Mouse (Mus musculus) regulatory T cell (primary cell): Measurements from ENCODE around the gene Smg5.
"Not testable (repeated sequence)": the region's sequence is repeated elsewhere in the genome, so short reads cannot be mapped to it uniquely, and the experiment has no call there.

Source experiments
- in situ Hi-C: fragments of 300-600 bp; cut with MboI, MseI; formaldehyde crosslinking; loops from one replicate; pipeline ENCODE4 v1.15.1; 2025; ENCODE audit warnings: high pct_unique_total_duplicates

Gene Smg5

DNA sequence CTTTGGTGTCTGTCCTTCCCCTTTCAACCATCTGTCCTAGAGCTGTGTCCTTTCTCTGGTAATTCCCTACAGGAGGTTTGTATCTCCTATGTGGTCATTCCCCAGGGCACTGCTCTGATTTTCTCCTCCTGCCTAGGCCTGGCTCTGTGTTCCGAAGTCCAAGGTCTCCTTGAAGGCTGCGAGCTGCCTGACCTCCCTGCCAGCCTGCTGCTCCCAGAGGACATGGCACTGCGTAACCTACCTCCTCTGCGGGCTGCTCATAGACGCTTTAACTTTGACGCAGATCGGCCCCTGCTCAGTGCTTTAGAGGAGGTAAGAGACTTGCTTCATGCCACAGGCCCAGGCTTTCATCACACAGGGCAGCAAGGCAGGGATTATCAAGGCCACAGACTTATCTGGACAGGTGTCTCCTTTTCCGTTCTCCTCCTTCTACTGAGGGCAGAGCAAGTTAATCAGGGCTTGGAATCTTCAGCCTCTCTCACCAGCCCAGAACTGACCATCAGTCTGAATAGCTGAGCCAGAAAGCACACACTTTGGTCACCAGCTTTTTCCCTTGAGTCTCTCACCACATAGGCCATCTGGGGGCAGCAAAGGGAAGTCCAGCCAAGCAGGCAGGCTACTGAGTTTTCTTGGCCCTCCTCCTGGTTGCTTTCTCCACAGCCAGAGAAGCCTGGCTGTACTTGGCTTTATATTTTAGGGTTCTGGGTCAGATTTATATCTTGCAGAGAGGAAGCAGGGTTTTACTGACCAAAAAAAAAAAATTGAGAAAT is 18.5 kb downstream of the Smg5 start:
- in situ Hi-C loops: loop anchor here (5.0 kb wide), 1 partner anchor 42 kb away; no protein-coding TSS in a partner anchor

DNA sequence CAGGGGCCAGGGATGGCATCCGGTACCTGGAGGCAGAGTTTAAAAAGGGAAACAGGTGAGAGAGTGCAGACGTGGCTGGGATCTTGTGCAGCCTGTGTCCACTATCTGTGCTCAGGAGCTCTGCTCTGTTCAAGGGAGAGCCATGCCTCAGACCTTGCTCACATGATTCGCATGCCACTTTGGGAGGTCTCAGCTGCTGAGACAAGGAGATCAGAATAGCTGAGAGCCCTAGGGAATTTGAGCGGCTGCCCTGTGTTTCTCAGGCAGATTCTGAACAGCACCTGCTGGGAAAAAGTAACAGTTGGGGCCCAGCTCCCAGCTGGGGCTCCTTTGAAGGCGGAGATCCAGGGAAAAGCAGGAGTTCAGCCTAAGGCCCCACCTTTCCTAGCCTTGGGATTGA is 23.5 kb downstream of the Smg5 start:
- in situ Hi-C loops: no loop called here

DNA sequence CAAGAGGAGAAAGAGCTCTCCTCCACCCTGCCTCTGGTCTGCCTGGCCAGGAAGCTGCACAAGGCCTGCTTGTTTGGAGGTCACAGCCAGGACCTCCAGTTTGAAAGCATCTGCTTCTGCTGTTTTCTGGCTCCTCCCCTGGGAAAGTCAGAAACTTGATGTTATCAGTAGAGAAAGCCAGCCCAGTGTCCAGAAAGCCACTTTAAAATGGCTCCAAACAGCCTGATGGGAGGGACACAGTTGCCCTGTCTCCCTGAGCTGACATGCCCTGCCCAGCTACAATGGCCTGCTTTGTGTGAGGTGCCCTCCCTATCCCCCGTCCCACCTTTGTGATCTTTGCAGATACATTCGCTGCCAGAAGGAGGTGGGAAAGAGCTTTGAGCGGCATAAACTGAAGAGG is 23.9 kb downstream of the Smg5 start:
- in situ Hi-C loops: loop anchor here (10.0 kb wide), 1 partner anchor 1375 kb away; no protein-coding TSS in a partner anchor

DNA sequence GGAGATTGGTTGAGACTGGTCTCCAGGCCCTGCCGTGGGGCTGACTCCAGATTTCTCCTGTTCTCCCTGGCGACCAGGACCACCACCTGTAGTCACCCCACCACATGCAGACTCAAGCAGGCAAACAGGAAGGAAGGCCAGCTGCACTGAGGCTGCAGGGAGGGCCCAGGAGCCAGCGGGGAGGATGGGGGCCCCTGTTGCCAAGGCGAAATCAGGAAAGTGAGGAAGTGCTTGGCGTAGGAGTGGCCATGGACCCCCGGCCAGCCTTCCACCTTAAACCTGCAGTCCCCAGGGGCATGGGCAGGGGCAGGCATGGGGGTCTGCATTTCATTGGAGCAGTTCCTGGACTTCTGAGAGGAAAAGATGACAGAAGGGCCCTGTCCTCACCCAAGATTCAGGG is 25.0 kb downstream of the Smg5 start:
- in situ Hi-C loops: loop anchor here (10.0 kb wide), 1 partner anchor 1374 kb away; no protein-coding TSS in a partner anchor

DNA sequence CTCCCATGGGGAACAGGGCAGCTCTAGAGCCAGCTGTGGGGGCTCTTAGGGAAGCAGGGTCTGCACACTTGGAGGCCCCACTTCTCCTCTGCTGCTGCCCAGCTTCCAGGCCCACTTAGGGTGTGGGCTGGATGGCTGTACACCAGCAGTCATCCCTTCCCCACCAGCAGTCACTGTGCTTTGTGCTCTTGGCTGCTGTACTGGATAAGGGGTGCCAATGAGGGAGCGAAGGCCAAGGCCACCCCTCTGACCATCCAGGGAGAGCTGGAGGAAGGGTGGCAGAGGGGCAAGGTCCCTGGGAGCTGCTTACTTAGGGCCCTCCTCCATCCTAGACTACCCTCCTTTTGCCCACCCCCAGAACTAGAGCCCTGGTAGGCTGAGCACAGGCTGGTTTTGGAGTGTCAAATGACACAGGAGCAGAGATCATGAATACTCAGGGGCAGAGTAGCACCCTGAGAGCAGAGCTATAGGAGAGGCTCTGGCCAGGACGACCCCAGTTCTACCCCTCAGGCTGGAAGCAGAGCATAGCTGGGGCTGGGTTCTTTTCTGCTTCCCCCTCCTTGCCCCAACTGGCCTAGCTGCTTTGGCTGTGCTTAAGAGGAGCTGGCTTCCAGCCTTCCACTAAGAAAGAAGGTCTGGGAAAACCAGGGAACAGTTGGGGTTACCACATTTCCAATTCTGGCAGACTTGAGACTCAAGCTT is 25.7 kb downstream of the Smg5 start:
- in situ Hi-C loops: loop anchor here (10.0 kb wide), 1 partner anchor 1373 kb away; no protein-coding TSS in a partner anchor

DNA sequence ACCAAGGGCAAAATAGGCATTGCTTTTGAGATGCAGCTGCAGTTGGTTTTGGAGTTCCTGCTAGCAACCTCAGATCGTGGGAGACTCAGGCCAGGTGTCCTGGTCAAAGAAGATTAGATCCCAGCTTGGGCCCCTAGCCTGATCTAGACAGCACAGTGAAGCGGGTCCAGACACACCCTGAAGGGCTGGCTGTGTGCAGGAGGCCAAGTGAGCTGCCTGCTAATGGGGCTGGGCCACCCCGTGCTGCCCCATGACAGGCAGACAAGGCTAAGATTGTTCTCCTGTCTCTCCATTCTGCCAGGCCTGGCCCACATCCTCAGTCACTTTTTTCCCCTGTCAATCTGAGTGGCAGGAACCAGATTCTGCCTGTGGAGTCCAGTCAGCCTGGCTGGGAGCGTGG is 27.6 kb downstream of the Smg5 start:
- in situ Hi-C loops: loop anchor here (10.0 kb wide), 1 partner anchor 1371 kb away; no protein-coding TSS in a partner anchor

DNA sequence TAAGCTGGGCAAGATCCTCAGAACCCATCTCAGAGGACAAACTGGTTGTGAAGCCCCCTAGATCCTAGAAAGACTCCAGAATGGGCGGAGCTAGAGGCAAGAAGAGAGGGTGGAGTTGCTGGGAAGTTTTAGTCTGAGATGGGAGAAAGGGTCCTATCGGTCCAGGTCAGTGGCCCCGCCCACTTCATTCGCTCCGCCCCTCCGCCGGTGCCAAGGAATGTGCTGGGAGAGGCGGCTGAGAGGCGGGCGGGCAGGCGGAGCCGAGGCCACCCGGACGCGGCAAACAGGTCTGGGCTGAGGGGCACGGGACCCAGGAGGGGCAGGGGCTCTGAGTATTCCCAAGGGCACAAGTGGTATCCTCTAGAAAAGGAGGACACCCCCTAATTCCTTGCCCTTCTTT is 28.3 kb downstream of the Smg5 start, which contains the start of gene Paqr6:
TSS of gene Paqr6 (plus strand) at position 248 of the 400 bp plus-strand sequence.
- in situ Hi-C loops: loop anchor here (10.0 kb wide), 1 partner anchor 1370 kb away; no protein-coding TSS in a partner anchor

DNA sequence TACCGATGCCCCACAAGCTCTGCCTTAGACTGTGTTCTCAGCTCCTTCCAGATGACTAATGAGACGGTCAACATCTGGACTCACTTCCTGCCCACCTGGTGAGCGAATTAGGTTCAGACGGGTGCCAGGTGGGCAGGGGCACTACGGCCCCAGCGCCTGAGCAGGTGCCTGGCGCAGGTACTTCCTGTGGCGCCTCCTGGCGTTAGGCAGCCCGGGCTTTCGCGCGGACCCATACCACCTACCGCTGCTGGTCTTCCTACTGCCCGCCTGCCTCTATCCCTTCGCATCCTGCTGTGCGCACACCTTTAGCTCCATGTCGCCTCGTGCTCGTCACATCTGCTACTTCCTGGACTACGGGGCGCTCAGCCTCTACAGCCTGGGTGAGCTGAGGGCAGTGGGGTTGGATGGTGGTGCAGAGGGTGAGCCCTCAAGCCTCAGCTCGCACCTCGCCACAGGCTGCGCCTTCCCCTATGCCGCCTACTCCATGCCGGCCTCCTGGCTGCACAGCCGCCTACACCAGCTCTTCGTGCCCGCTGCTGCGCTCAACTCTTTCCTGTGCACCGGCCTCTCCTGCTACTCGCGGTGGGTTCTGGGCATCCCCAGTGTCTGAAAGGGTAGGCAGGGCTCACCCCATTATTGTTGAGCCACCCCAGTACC is 29.8 kb downstream of the Smg5 start:
- in situ Hi-C loops: loop anchor here (10.0 kb wide), 1 partner anchor 1369 kb away; no protein-coding TSS in a partner anchor

DNA sequence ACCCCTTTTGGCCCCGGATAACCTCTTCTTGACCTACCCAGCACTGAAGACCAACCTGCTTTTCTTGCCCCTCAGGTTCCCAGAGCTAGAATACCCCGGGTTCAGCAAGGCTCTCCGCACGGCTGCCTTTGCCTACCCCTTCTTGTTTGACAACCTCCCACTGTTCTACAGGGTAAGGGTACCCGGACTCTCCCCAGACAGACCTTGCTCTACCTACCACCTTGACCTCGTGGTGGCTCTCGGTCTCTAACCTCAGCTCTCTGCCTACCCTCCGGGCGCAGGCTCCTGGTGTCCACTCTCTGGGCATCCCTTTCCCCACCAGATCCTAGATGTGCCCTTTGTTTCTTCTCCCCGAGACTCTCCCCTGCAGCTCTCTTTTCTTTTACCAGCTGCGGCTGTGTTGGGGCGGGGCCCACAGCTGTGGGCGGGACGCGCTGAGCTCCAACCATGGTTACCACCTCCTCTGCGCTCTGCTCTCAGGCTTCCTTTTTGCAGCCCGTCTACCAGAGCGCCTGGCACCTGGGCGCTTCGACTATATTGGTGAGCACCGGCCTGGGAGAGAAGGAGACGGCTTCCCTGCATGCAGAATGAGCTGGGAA is 30.9 kb downstream of the Smg5 start:
- in situ Hi-C loops: loop anchor here (10.0 kb wide), 1 partner anchor 1368 kb away; no protein-coding TSS in a partner anchor

DNA sequence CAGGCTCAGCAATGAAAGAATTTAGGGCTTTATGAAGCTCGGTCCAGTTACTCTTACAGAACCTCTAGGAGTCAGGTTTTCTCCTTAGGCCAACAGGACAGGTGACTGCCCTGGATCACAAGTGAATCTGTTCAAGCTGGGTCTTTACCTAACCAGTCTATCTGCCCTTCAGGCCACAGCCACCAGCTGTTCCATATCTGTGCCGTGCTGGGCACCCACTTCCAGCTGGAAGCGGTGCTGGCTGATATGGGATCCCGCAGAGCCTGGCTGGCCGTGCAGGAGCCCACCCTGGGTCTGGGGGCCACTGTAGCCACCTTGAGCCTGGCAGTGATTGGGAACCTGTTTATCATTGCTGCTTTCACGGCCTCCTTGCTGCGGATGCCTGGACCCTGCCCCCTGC is 31.5 kb downstream of the Smg5 start:
- in situ Hi-C loops: loop anchor here (10.0 kb wide), 1 partner anchor 1367 kb away; no protein-coding TSS in a partner anchor

DNA sequence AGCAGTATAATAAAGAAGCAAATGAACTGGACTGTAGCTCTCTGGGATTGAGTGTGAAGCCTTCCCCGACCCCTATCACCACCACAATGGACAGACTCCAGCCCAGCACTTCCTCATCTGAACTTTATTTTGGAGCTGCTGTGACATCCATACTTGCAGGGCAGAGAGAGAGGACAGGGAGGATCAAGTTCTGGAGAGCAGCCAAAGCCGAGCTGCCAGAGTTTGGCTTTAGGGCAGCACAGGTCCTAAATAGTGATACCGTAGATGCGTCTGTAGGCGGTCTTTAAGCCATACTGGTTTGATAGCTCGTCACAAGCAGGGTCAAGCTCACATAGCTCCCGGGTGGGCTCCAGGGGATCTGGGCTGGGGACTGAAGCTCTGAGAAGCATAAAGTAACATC is 32.5 kb downstream of the Smg5 start:
- in situ Hi-C loops: loop anchor here (10.0 kb wide), 1 partner anchor 1366 kb away; no protein-coding TSS in a partner anchor

DNA sequence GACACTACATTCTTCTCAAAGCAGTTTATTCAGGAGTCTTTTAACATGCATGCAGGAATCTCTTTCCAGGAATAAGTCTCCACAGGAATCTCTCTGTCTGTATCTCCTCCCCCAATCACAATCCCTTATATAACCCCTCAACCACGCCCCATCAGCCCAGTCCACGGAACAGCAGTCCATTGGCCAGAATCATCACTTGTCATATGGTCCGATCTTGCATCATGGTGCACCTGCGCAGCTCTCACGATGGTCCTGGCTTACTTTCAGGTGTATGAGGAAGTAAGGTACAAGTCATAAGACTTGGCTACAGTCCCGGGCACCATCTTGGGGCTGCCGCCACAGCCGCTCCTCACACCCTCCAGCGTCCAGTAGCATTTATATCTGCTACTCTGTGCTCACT is 36.6 kb downstream of the Smg5 start, which contains the start of gene Bglap3:
TSS of gene Bglap3 (minus strand) at position 101 of the 400 bp plus-strand sequence.
- in situ Hi-C loops: not testable (repeated sequence)

DNA sequence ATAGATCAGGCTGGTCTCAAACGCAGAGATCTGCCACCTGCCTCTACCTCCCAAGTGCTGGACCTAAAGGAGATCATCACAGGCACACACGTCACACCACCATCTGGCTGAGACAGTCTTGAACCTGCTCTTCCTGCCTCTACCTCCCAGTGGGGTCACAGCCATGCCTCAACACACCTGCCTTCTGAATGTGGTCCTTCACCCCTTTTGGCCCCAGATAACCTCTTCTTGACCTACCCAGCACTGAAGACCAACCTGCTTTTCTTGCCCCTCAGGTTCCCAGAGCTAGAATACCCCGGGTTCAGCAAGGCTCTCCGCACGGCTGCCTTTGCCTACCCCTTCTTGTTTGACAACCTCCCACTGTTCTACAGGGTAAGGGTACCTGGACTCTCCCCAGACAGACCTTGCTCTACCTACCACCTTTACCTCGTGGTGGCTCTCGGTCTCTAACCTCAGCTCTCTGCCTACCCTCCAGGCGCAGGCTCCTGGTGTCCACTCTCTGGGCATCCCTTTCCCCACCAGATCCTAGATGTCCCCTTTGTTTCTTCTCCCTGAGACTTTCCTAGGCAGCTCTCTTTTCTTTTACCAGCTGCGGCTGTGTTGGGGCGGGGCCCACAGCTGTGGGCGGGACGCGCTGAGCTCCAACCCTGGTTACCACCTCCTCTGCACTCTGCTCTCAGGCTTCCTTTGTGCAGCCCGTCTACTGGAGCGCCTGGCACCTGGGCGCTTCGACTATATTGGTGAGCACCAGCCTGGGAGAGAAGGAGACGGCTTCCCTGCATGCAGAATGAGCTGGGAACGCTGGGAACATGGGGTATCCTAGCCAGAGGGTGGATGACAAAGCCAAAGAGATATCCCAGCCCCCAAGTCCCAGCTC is 39.9 kb downstream of the Smg5 start:
- in situ Hi-C loops: not testable (repeated sequence)

DNA sequence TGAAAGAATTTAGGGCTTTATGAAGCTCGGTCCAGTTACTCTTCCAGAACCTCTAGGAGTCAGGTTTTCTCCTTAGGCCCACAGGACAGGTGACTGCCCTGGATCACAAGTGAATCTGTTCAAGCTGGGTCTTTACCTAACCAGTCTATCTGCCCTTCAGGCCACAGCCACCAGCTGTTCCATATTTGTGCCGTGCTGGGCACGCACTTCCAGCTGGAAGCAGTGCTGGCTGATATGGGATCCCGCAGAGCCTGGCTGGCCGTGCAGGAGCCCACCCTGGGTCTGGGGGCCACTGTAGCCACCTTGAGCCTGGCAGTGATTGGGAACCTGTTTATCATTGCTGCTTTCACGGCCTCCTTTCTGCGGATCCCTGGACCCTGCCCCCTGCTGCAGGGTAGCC is 40.6 kb downstream of the Smg5 start:
- in situ Hi-C loops: not testable (repeated sequence)

DNA sequence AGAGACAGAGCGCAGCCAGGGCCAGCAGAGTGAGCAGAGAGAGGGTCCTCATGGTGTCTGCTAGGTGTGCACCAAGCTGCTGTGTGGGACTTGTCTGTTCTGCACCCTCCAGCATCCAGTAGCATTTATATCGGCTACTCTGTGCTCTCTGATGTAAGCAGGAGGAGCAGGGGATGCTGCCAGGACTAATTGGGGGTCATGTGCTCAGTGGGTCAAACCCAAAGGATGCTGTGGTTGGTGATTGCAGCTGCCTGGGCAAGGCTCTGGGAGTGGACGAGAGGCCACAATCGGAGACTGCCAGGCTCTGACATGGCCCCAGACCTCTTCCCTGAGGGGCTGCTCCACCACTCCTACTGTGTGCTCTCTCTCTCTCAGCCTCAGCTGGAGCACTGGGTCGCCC is 42.5 kb downstream of the Smg5 start, which contains the start of gene Bglap2:
TSS of gene Bglap2 (minus strand) at position 101 of the 400 bp plus-strand sequence.
- in situ Hi-C loops: not testable (repeated sequence)

DNA sequence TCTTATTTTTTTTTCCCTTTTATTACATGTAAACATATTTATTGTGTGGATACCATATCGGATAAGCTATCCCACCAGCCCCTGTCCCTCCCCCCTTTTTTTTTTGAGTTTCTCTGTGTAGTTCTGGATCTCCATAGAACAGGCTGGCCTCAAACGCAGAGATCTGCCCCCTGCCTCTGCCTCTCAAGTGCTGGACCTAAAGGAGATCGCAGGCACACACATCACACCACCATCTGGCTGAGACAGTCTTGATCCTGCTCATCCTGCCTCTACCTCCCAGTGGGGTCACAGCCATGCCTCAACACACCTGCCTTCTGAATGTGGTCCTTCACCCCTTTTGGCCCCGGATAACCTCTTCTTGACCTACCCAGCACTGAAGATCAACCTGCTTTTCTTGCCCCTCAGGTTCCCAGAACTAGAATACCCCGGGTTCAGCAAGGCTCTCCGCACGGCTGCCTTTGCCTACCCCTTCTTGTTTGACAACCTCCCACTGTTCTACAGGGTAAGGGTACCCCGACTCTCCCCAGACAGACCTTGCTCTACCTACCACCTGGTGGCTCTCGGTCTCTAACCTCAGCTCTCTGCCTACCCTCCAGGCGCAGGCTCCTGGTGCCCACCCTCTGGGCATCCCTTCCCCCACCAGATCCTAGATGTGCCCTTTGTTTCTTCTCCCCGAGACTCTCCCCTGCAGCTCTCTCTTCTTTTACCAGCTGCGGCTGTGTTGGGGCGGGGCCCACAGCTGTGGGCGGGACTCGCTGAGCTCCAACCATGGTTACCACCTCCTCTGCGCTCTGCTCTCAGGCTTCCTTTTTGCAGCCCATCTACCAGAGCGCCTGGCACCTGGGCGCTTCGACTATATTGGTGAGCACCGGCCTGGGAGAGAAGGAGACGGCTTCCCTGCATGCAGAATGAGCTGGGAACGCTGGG is 45.6 kb downstream of the Smg5 start:
- in situ Hi-C loops: not testable (repeated sequence)

DNA sequence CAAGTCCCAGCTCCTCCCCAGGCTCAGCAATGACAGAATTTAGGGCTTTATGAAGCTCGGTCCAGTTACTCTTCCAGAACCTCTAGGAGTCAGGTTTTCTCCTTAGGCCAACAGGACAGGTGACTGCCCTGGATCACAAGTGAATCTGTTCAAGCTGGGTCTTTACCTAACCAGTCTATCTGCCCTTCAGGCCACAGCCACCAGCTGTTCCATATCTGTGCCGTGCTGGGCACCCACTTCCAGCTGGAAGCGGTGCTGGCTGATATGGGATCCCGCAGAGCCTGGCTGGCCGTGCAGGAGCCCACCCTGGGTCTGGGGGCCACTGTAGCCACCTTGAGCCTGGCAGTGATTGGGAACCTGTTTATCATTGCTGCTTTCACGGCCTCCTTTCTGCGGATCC is 46.3 kb downstream of the Smg5 start:
- in situ Hi-C loops: not testable (repeated sequence)

DNA sequence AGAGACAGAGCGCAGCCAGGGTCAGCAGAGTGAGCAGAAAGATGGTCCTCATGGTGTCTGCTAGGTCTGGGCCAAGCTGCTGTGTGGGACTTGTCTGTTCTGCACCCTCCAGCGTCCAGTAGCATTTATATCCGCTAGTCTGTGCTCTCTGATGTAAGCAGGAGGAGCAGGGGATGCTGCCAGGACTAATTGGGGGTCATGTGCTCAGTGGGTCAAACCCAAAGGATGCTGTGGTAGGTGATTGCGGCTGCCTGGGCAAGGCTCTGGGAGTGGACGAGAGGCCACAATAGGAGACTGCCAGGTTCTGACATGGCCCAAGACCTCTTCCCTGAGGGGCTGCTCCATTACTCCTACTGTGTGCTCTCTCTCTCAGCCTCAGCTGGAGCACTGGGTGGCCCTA is 48.3 kb downstream of the Smg5 start, which contains the start of gene Bglap:
TSS of gene Bglap (minus strand) at position 101 of the 400 bp plus-strand sequence.
- in situ Hi-C loops: no loop called here
